Mouse (Mus musculus): ENCODE measurements around the gene Ebi3.
A peak's percentile ranks its signal among the peaks of the same experiment; 100 is the strongest.

Gene Ebi3

GRCm38 (mm10) chr17:55958918-55959728, 6.7 kb downstream of the Ebi3 start, which contains the start of gene Yju2:
Yju2 (plus strand) TSS chr17:55959099.
- DNase-seq, result peak; percentile 73 to 89

- no peak for DNase-seq
Observed at GRCm38 (mm10) chr17:55959946-55960740, 7.7 kb downstream of the Ebi3 start.

GRCm38 (mm10) chr17:55960791-55961190, 8.4 kb downstream of the Ebi3 start:
- no peak for DNase-seq

GRCm38 (mm10) chr17:55961631-55962030, 9.2 kb downstream of the Ebi3 start:
- no peak for DNase-seq

- no peak for DNase-seq
Observed at GRCm38 (mm10) chr17:55963171-55963570, 10.7 kb downstream of the Ebi3 start.

- no peak for DNase-seq
Observed at GRCm38 (mm10) chr17:55964496-55964895, 12.1 kb downstream of the Ebi3 start.

GRCm38 (mm10) chr17:55964996-55965395, 12.6 kb downstream of the Ebi3 start:
- DNase-seq, result no peak

DNA sequence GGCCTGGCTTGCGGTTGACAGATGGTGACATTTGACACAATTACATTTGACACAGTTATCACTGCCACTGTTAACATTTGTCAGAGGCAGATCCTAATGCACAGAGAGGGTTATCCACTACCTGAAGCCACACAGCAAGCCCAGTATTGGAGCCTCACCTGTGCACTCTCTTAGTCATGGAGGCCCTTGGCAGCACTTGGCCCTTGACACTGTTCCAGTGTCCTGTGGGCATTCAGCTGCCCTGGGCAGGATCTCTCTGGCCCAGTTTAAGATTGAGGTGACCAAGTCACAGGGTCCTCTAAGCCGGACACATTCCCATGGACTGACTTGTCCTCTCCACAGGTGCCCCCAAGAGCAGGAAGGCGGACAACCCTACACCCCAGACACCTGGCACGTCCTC, 14.7 kb downstream of the Ebi3 start:
- DNase-seq, result no peak

DNA sequence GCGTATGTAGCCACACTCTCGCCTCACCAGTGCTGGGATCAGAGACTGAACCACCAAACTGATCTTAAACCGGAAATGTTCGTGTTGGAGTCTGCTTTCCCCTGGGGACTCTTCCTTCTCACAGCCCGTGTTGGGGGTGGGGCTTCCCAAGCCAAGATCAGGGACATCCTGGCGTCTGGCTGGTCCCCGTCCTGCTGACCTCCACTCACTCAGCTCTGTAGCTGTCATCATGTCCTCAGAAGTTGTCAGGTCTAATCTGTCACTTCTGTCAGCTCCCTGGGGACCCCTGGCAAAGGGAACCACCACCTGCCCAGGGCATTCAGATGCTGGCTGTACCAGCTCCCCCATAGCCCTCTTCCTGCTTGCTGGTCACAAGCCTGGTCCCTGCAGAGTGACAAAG, 15.8 kb downstream of the Ebi3 start:
- DNase-seq, result no peak

GRCm38 (mm10) chr17:55969560-55969959, 17.1 kb downstream of the Ebi3 start:
- no peak for DNase-seq

- no peak for DNase-seq
Observed at GRCm38 (mm10) chr17:55969966-55970891, 17.8 kb downstream of the Ebi3 start, which contains the start of gene Shd. Shd (plus strand) TSS chr17:55970467.

- DNase-seq, result no peak
Observed at GRCm38 (mm10) chr17:55971453-55971852, 19.0 kb downstream of the Ebi3 start.

- DNase-seq, result peak; percentile 49 to 57
Observed at GRCm38 (mm10) chr17:55976255-55976862, 23.9 kb downstream of the Ebi3 start.

GRCm38 (mm10) chr17:55977301-55977700, 24.9 kb downstream of the Ebi3 start:
- DNase-seq, result no peak

DNA sequence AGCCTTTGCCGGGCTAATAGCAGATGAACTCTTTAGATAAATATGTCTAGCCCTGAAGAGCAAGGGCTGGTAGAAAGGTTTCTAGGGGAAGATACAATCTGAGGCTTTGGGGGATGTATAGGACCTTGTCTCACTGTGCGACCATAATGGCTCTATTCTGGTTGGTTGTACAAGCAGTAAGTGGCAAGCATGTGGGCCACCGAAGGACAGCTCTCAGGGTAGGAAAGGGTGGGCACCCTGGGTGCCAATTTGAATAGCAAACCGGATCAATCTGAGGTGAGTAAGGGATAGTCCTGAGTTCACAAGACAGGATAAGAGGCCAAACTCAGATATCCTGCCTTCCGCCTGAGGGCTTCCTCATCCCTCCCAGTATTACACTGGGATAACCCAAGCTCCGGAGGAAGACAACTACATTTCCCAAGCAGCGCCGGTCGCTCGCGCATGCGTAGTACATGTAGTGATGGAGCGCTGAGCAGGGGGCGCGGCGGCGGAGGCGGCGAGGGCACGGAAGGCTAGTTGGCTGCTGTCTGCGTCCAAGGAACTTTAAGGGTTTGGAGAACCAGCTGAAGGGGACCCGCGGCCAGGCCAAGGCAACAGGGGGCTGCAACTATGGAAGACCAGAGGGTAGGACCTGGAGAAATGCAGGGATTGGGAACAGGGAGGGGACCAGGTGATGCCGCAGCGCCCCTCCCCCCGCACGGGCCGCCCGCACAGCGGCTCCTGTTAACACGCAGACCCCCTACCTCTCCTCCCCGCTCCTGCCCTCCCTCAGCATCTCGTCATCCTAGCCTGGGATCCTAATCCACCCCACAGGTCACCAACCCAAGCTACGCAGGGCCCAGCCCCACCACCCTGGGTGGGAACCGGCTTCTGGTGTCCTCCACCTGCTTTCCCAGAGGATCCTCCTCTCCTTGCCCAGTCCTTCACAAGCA, 33.9 kb downstream of the Ebi3 start, which contains the start of gene Fsd1:
Gene Fsd1 (plus strand): TSS at position 480 of the 932 bp plus-strand sequence.
- no peak for DNase-seq

- no peak for DNase-seq
Observed at GRCm38 (mm10) chr17:55990278-55990898, 37.9 kb downstream of the Ebi3 start.

GRCm38 (mm10) chr17:55996007-55996406, 43.6 kb downstream of the Ebi3 start:
- DNase-seq, result no peak

DNA sequence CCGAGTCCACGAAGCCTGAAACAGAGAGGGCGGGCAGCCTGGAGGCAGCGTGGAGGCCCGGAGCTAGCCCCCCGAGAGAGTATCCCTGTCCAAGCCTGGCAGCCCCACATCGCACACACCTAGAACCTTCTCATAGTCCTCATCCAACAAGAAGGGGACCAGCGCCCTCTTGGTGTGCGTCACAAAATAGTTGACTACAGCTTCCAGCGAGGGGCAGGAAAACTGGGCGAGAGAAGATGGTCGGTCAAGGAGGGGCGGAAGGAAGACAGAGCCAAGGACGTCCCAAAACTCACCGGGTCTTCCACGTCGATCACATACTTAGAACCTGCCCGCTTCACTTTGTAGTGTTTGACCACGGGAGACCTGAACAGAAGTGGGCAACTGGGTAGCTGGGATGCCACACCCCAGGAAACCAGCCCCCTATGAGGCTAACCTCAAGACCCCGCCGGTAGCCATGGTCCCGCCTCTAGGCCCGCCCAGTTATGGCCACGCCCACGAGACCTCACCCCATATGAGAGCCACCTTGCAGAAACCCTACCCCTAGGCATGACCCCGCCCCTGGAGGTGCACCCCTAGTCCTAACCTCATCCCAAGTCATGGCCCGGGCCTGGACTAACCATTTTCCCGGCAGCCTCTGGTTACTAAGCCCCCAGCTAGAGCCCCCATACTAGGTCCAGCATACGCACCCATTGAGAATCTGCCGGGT, 47.5 kb downstream of the Ebi3 start:
- no peak for DNase-seq

DNA sequence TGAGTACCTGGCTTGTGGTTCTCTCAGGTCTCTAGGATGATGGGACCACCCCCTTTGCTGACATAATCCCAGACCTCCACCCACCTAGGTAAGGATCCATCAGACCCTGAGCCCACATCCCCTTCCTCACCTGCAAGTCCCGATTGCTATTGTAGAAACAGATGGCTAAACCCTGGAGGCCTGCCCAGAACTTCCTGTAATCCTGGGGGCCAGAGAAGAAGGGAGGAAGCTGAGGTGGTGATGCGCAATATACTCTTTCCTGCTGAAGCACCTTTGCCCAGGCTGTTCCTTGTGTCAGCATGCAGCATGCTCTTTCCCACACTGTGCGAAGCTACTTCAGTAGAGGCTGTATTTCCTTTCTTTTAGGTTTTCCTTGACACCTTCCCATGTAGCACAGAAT, 50.6 kb downstream of the Ebi3 start:
- no peak for DNase-seq
